Mouse (Mus musculus) embryo, embryonic 11.5 days (tissue): Measurements from ENCODE around the gene Vmp1.

ENCODE experiments used
- DNase-seq: peaks from one replicate; pipeline ENCODE4 v3.0.0-alpha.2; 2012; ENCODE audit warnings: low read depth, low spot score

Gene Vmp1

GRCm38 (mm10) chr11:86585598-86585984 lies 98.0 kb downstream of the Vmp1 start:
- DNase-seq: no peak

GRCm38 (mm10) chr11:86584898-86585597 lies 98.6 kb downstream of the Vmp1 start:
- DNase-seq: no peak

- DNase-seq: no peak
Measured at GRCm38 (mm10) chr11:86583990-86584897, 99.4 kb downstream of the Vmp1 start.

GRCm38 (mm10) chr11:86583313-86583825 lies 100.3 kb downstream of the Vmp1 start:
- no peak for DNase-seq

- no peak for DNase-seq
Measured at GRCm38 (mm10) chr11:86582543-86583260, 100.9 kb downstream of the Vmp1 start.

- no peak for DNase-seq
Measured at GRCm38 (mm10) chr11:86581943-86582542, 101.6 kb downstream of the Vmp1 start.

- no peak for DNase-seq
Measured at GRCm38 (mm10) chr11:86581250-86581753, 102.3 kb downstream of the Vmp1 start.

- DNase-seq: no peak
Measured at GRCm38 (mm10) chr11:86580319-86581113, 103.1 kb downstream of the Vmp1 start.

- DNase-seq: no peak
Measured at GRCm38 (mm10) chr11:86579731-86580318, 103.8 kb downstream of the Vmp1 start.

GRCm38 (mm10) chr11:86578809-86579730 lies 104.6 kb downstream of the Vmp1 start:
- no peak for DNase-seq

GRCm38 (mm10) chr11:86578106-86578808 lies 105.4 kb downstream of the Vmp1 start:
- no peak for DNase-seq

- DNase-seq: no peak
Measured at GRCm38 (mm10) chr11:86577231-86577630, 106.4 kb downstream of the Vmp1 start.

GRCm38 (mm10) chr11:86575632-86576378 lies 107.8 kb downstream of the Vmp1 start:
- DNase-seq: no peak

GRCm38 (mm10) chr11:86574408-86574807 lies 109.2 kb downstream of the Vmp1 start:
- DNase-seq: no peak

GRCm38 (mm10) chr11:86573646-86574231 lies 109.9 kb downstream of the Vmp1 start:
- DNase-seq: no peak

GRCm38 (mm10) chr11:86572623-86573022 lies 111.0 kb downstream of the Vmp1 start:
- DNase-seq: no peak

- DNase-seq: no peak
Measured at GRCm38 (mm10) chr11:86571871-86572270, 111.8 kb downstream of the Vmp1 start.
